Mouse (Mus musculus) E14TG2a.4 (cell line): Measurements from ENCODE around the gene Dusp1.

Experiments used
- H3K27me3 ChIP-seq: 2 replicates; pipeline ENCODE4 v1.6.1; 2014; ENCODE audit warnings: low read length, control low read depth; ENCODE audit not compliant: insufficient read depth
- H3K36me3 ChIP-seq: 2 replicates; pipeline ENCODE4 v1.6.1; 2014; ENCODE audit warnings: low read length, control low read depth; ENCODE audit not compliant: insufficient read depth
- H3K4me1 ChIP-seq: replicated peaks from 2 replicates; pipeline ENCODE4 v1.6.1; 2014; ENCODE audit warnings: low read depth, low read length, control low read depth
- H3K4me3 ChIP-seq: replicated peaks from 2 replicates; pipeline ENCODE4 v1.5.1; 2014; ENCODE audit warnings: mild to moderate bottlenecking, low read length
- H3K9me3 ChIP-seq: 2 replicates; pipeline ENCODE4 v1.6.1; 2014; ENCODE audit warnings: low read length, control low read depth
- CTCF ChIP-seq: conservative IDR thresholded peaks from 2 replicates; pipeline ENCODE4 v1.5.1; 2014; ENCODE audit warnings: low read length
- NANOG ChIP-seq: IDR thresholded peaks from 2 replicates; pipeline ENCODE4 v1.6.1; 2014; ENCODE audit warnings: borderline replicate concordance, low read length, mixed read lengths
- POU5F1 ChIP-seq: IDR thresholded peaks from 2 replicates; pipeline ENCODE4 v1.6.1; 2014; ENCODE audit warnings: low read length, borderline replicate concordance

Gene Dusp1

GRCm38 (mm10) chr17:26561651-26562181 is at the start of gene Dusp1:
TSS of gene Dusp1 (minus strand) at chr17:26562128.
- H3K4me1 ChIP-seq: peaks cover 51% of the 10 kb centered on the region
- H3K36me3 ChIP-seq: peaks cover 31% of the 10 kb centered on the region
- H3K27me3 ChIP-seq: peaks cover 3% of the 10 kb centered on the region; the same call in 1 of the 2 replicates
- H3K4me3 ChIP-seq: peak within 1 kb of the TSS; percentile 85
- no peaks in the 10 kb centered on the region for H3K9me3 ChIP-seq
- TF ChIP-seq POU5F1 (no peak), NANOG (no peak), CTCF (no peak)

GRCm38 (mm10) chr17:26611328-26611727 is 49.4 kb upstream of the Dusp1 start:
- TF ChIP-seq POU5F1: no peak
- TF ChIP-seq CTCF: no peak
- TF ChIP-seq NANOG: no peak
- H3K4me1 ChIP-seq: peaks cover 20% of the 10 kb centered on the region
- H3K9me3 ChIP-seq: no peaks in the 10 kb centered on the region
- H3K4me3 ChIP-seq: no peak overlapping the region
- H3K36me3 ChIP-seq: peaks cover 93% of the 10 kb centered on the region
- H3K27me3 ChIP-seq: no peaks in the 10 kb centered on the region

GRCm38 (mm10) chr17:26609820-26610219 is 47.9 kb upstream of the Dusp1 start:
- peaks cover 35% of the 10 kb centered on the region for H3K4me1 ChIP-seq
- no peaks in the 10 kb centered on the region for H3K27me3 ChIP-seq
- H3K9me3 ChIP-seq: no peaks in the 10 kb centered on the region
- no peak overlapping the region for H3K4me3 ChIP-seq
- peaks cover 95% of the 10 kb centered on the region for H3K36me3 ChIP-seq
- TF ChIP-seq CTCF: no peak
- TF ChIP-seq NANOG: no peak
- no peak for TF ChIP-seq POU5F1

- Histone ChIP-seq H3K4me3 (no peak overlapping the region), H3K27me3 (no peaks in the 10 kb centered on the region), H3K9me3 (no peaks in the 10 kb centered on the region), H3K36me3 (peaks cover 89% of the 10 kb centered on the region), H3K4me1 (peaks cover 43% of the 10 kb centered on the region)
- TF ChIP-seq NANOG: no peak
- no peak for TF ChIP-seq POU5F1
- no peak for TF ChIP-seq CTCF
Measured at GRCm38 (mm10) chr17:26608877-26609276, 46.9 kb upstream of the Dusp1 start.

- Histone ChIP-seq H3K4me1 (peaks cover 48% of the 10 kb centered on the region), H3K27me3 (no peaks in the 10 kb centered on the region), H3K36me3 (peaks cover 88% of the 10 kb centered on the region), H3K9me3 (no peaks in the 10 kb centered on the region), H3K4me3 (no peak overlapping the region)
- TF ChIP-seq CTCF: no peak
Measured at GRCm38 (mm10) chr17:26608348-26608747, 46.4 kb upstream of the Dusp1 start.

GRCm38 (mm10) chr17:26606516-26606915 is 44.6 kb upstream of the Dusp1 start:
- H3K9me3 ChIP-seq: no peaks in the 10 kb centered on the region
- TF ChIP-seq POU5F1 (no peak), CTCF (no peak), NANOG (no peak)
- H3K36me3 ChIP-seq: peaks cover 79% of the 10 kb centered on the region
- H3K27me3 ChIP-seq: no peaks in the 10 kb centered on the region
- H3K4me1 ChIP-seq: peaks cover 66% of the 10 kb centered on the region
- no peak overlapping the region for H3K4me3 ChIP-seq

- Histone ChIP-seq H3K27me3 (no peaks in the 10 kb centered on the region), H3K9me3 (no peaks in the 10 kb centered on the region), H3K4me3 (no peak overlapping the region), H3K4me1 (peaks cover 68% of the 10 kb centered on the region), H3K36me3 (peaks cover 71% of the 10 kb centered on the region)
- no peak for TF ChIP-seq NANOG
- TF ChIP-seq POU5F1: no peak
- TF ChIP-seq CTCF: no peak
Measured at GRCm38 (mm10) chr17:26605636-26606035, 43.7 kb upstream of the Dusp1 start.

- Histone ChIP-seq H3K36me3 (peaks cover 60% of the 10 kb centered on the region), H3K4me1 (peaks cover 81% of the 10 kb centered on the region), H3K27me3 (no peaks in the 10 kb centered on the region), H3K9me3 (no peaks in the 10 kb centered on the region), H3K4me3 (peak overlapping the region; percentile 50)
- TF ChIP-seq NANOG: peak; percentile 40; the same call in 1 of the 2 replicates
- no peak for TF ChIP-seq CTCF
- no peak for TF ChIP-seq POU5F1
Measured at GRCm38 (mm10) chr17:26603311-26603710, 41.4 kb upstream of the Dusp1 start.

GRCm38 (mm10) chr17:26602371-26602885 is 40.5 kb upstream of the Dusp1 start:
- H3K4me1 ChIP-seq: peaks cover 90% of the 10 kb centered on the region
- TF ChIP-seq CTCF (no peak), POU5F1 (no peak), NANOG (no peak)
- H3K9me3 ChIP-seq: no peaks in the 10 kb centered on the region
- peak overlapping the region; percentile 50 for H3K4me3 ChIP-seq
- H3K27me3 ChIP-seq: no peaks in the 10 kb centered on the region
- peaks cover 54% of the 10 kb centered on the region for H3K36me3 ChIP-seq

- peak overlapping the region; percentile 57 for H3K4me3 ChIP-seq
- peaks cover 49% of the 10 kb centered on the region for H3K36me3 ChIP-seq
- no peak for TF ChIP-seq CTCF
- TF ChIP-seq POU5F1: no peak
- TF ChIP-seq NANOG: no peak
- H3K9me3 ChIP-seq: no peaks in the 10 kb centered on the region
- H3K27me3 ChIP-seq: no peaks in the 10 kb centered on the region
- peaks cover 95% of the 10 kb centered on the region for H3K4me1 ChIP-seq
Measured at GRCm38 (mm10) chr17:26601926-26602325, 40.0 kb upstream of the Dusp1 start.
